Mouse (Mus musculus) ES-E14 (cell line): ENCODE results near the gene Rbm26.

Source experiments
- CHD2 ChIP-seq: IDR thresholded peaks from 2 replicates; pipeline ENCODE4 v1.6.1; 2014; ENCODE audit warnings: mild to moderate bottlenecking, low read depth, low read length, inconsistent platforms
- MAFK ChIP-seq: IDR thresholded peaks from 2 replicates; pipeline ENCODE4 v1.6.1; 2014; ENCODE audit warnings: mild to moderate bottlenecking, low read depth, low read length, inconsistent platforms; ENCODE audit not compliant: insufficient read depth

DNA sequence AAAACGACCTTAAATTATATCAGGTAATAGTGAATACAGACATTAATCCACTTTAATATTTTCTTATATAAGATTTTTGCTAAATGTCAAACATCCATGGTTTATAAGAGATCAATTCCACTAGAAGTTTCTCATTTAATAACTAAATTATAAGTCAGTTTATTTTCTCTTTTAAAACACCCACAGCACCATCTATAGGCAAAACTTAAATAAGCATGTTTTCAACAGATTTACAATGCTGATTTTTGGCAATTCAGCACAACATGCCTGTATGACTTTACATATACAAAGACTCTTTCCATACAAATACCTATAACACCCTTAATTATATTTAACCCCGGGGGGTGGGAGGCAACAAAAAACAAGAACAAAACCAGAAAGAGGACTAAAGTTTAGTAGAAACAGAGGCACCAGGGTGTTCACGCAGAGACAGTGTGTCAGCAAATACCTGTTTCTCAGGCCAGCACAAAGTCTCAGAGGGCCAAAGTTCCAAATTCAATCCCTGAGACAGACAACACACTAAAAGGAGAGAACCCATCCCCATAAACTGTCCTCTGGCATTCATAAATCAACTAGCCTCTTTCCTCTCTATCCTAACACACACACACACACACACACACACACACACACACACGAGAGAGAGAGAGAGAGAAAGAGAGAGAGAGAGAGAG, 49.3 kb downstream of the Rbm26 start:
- no peak for TF ChIP-seq CHD2
- no peak for TF ChIP-seq MAFK
